Mouse (Mus musculus) hindbrain, embryonic 16.5 days (tissue): Measurements from ENCODE around the gene Trem2. TPM values are rescaled to one million over a fixed set of nuclear protein-coding genes. Genes with fewer than 3 reads are reported as not detected.

Experiments used
- ATAC-seq: fragments of 200-750 bp; cut with Nextera tagmentation; 2 replicates; pipeline ENCODE4 v1.8.0; 2017; ENCODE audit warnings: moderate TSS enrichment, moderate library complexity
- H3K27ac ChIP-seq: fragments of 300-500 bp; sonication (generic); 2 replicates; pipeline ENCODE4 v1.5.1; 2014; ENCODE audit warnings: low read depth, mild to moderate bottlenecking, control low read depth, low read length, moderate library complexity
- H3K27me3 ChIP-seq: fragments of 300-500 bp; sonication (generic); replicated peaks from 2 replicates; pipeline ENCODE4 v1.6.1; 2014; ENCODE audit warnings: low read length; ENCODE audit not compliant: control insufficient read depth, insufficient read depth
- H3K36me3 ChIP-seq: fragments of 300-500 bp; sonication (generic); 2 replicates; pipeline ENCODE4 v1.6.1; 2014; ENCODE audit warnings: mild to moderate bottlenecking, low read length, moderate library complexity, mixed read lengths; ENCODE audit not compliant: control insufficient read depth, insufficient read depth
- H3K4me1 ChIP-seq: fragments of 300-500 bp; sonication (generic); 2 replicates; pipeline ENCODE4 v1.6.1; 2014; ENCODE audit warnings: low read depth, low read length; ENCODE audit not compliant: control insufficient read depth, insufficient read depth
- H3K4me2 ChIP-seq: fragments of 300-500 bp; sonication (generic); 2 replicates; pipeline ENCODE4 v1.6.1; 2014; ENCODE audit warnings: mild to moderate bottlenecking, low read length, control low read depth, moderate library complexity
- H3K4me3 ChIP-seq: fragments of 300-500 bp; sonication (generic); 2 replicates; pipeline ENCODE4 v1.5.1; 2014; ENCODE audit warnings: mild to moderate bottlenecking, low read length, control low read depth, moderate library complexity
- H3K9ac ChIP-seq: fragments of 300-500 bp; sonication (generic); 2 replicates; pipeline ENCODE4 v1.6.1; 2014; ENCODE audit warnings: low read depth, mild to moderate bottlenecking, control low read depth, low read length, moderate library complexity
- H3K9me3 ChIP-seq: fragments of 300-500 bp; sonication (generic); 2 replicates; pipeline ENCODE4 v1.6.1; 2014; ENCODE audit warnings: mild to moderate bottlenecking, low read length, moderate library complexity; ENCODE audit not compliant: control insufficient read depth
- WGBS: fragments of 180-500 bp; shearing (Covaris S2); extraction: QIAGEN DNeasy Blood & Tissue Kit; methylation state at CpG from one replicate; pipeline ENCODE4 v1.1.7; 2014; 5-methylcytosine and 5-hydroxymethylcytosine counted together
- polyA plus RNA-seq: library from polyadenylated mRNA; unstranded; fragments of >200 nt; fragmentation: Nextera tagmentation; extraction: Ambion mirVana; gene quantifications from 2 replicates; pipeline ENCODE4 v1.2.1, GENCODE M21; 2015

Gene Trem2
- polyA plus RNA-seq, 1 experiment from 2014 or later: 6.7 TPM

DNA sequence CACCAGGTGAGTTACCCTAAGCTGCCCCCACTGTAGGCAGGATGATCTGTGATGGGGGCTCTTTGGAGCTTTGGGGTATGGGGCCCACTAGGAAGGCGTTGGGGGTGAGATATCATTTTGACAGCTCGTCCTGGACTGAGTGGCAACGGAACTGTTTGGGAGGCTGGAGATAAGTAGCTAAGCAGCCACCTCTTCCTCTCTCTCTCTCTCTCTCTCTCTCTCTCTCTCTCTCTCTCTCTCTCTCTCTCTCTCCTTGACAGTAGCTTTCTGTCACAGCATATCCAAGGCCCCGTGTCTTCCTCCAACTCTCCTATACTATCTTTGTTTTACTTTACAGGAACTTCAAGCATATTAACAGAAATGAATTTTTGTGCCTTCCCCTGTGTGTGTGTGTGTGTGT lies 14.3 kb downstream of the Trem2 start:
- H3K27me3 ChIP-seq: no peaks in the 10 kb centered on the region
- H3K9ac ChIP-seq: no peak overlapping the region
- no peak overlapping the region for H3K27ac ChIP-seq
- ATAC-seq: no peak
- H3K36me3 ChIP-seq: no peaks in the 10 kb centered on the region
- WGBS: 89% methylated on average over 4 of the region's 4 CpGs
- H3K9me3 ChIP-seq: no peaks in the 10 kb centered on the region
- H3K4me1 ChIP-seq: no peaks in the 10 kb centered on the region
- H3K4me3 ChIP-seq: no peak overlapping the region
- H3K4me2 ChIP-seq: no peak overlapping the region

DNA sequence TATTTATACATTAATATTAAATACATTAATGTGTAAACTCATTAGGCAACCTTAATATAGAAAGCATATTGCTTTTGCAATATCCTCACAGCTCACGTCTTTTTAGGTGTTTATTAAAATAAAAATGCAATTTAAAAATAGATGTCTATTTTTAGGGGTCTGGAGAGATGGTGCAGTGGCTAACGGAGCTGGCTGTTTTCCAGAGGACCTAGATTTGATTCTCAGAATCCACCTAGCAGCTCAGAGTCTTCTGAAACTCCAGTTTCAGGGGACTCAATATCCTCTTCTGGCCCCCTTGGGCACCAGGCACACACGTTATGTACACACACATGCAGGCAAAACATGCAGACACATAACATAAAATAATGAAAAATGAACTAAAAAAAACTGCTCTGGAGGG lies 16.1 kb downstream of the Trem2 start:
- WGBS: 70% methylated on average over 3 of the region's 3 CpGs
- Histone ChIP-seq H3K4me3 (no peak overlapping the region), H3K4me2 (no peak overlapping the region), H3K27me3 (no peaks in the 10 kb centered on the region), H3K36me3 (no peaks in the 10 kb centered on the region), H3K9me3 (no peaks in the 10 kb centered on the region), H3K9ac (no peak overlapping the region), H3K4me1 (no peaks in the 10 kb centered on the region), H3K27ac (no peak overlapping the region)
- ATAC-seq: no peak

DNA sequence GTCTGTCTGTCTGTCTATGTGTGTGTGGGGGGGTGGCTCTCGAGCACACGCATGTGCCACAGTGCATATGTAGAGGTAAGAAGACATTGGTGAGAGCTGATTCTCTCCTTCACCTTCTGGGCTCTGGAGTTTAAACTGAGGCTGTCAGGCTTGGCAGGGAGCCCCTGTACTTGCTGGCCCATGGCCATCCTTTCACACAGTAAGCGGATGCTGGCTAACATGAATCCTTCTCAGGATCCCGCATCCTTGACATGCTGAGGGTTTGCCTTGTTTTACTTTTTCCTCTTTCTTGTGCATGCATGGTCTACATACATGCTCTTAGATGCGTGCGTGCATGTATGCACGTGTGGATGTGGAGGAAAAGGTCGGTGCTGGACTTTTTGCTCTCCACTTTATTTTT lies 16.8 kb downstream of the Trem2 start:
- H3K4me1 ChIP-seq: no peaks in the 10 kb centered on the region
- H3K4me3 ChIP-seq: no peak overlapping the region
- H3K4me2 ChIP-seq: no peak overlapping the region
- no peaks in the 10 kb centered on the region for H3K27me3 ChIP-seq
- H3K36me3 ChIP-seq: no peaks in the 10 kb centered on the region
- H3K27ac ChIP-seq: no peak overlapping the region
- H3K9ac ChIP-seq: no peak overlapping the region
- 85% methylated on average over 8 of the region's 8 CpGs for WGBS
- no peak for ATAC-seq
- H3K9me3 ChIP-seq: no peaks in the 10 kb centered on the region

GRCm38 (mm10) chr17:48363421-48363965 lies 17.3 kb downstream of the Trem2 start:
- Histone ChIP-seq H3K4me1 (no peaks in the 10 kb centered on the region), H3K4me3 (no peak overlapping the region), H3K9ac (no peak overlapping the region), H3K27ac (no peak overlapping the region), H3K9me3 (no peaks in the 10 kb centered on the region), H3K36me3 (no peaks in the 10 kb centered on the region), H3K27me3 (no peaks in the 10 kb centered on the region), H3K4me2 (no peak overlapping the region)
- no peak for ATAC-seq
- 71% methylated on average over 6 of the region's 6 CpGs for WGBS

DNA sequence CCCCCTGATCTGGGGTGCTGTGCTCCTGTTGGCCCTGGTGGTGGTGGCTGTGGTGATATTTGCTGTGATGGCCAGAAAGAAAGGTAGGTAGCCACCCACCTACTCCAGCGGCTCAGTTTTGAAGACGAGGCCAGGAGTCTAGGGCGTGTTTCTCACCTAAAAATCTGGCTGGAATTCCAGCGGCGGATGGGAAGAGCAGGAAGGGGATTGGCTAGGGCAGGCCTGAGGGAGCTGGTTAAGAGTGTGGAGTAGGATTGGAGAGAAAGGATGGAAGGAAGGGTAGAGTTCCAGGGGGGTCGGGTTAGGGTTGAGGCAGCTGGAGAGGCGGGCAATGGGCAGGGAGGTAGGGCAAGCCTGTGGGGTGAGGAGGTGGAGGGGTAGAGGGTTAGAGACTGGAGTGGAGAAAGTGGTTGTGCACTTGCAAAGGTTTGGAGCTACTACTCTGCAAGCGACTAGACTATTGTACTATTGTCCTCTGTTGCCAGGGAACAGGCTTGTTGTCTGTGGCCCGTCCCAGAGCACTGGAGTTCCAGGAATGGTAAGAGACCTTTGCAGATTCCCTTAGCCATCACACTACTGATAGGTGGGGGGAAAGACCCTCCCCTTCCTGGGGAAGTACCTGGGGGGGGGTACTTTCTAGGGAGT lies 19.4 kb downstream of the Trem2 start:
- ATAC-seq: peak; percentile 30; the same call in 1 of the 2 replicates
- H3K4me3 ChIP-seq: no peak overlapping the region
- no peaks in the 10 kb centered on the region for H3K36me3 ChIP-seq
- WGBS: 69% methylated on average over 9 of the region's 9 CpGs
- H3K9me3 ChIP-seq: no peaks in the 10 kb centered on the region
- no peaks in the 10 kb centered on the region for H3K27me3 ChIP-seq
- no peak overlapping the region for H3K4me2 ChIP-seq
- H3K4me1 ChIP-seq: no peaks in the 10 kb centered on the region
- H3K27ac ChIP-seq: no peak overlapping the region
- no peak overlapping the region for H3K9ac ChIP-seq

DNA sequence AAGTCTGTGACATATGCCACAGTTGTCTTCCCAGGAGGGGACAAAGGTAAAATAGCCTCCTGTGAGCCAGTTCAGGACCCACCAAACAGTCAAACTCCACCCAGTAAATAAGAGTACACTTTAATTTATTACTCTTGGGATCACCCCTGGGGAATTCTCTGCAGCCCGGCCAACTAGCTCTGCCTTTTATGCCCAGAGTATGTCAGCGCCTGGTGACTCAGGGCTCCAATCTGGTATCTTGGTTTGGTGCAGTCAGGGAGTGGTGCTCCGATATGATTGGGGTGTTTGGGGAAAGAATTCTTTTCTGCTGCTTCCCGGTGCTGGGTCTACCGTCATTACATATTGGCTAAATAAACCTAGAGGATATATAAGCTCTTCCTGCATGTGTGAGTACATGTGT lies 20.6 kb downstream of the Trem2 start:
- no peak overlapping the region for H3K27ac ChIP-seq
- no peaks in the 10 kb centered on the region for H3K27me3 ChIP-seq
- 92% methylated on average over 5 of the region's 5 CpGs for WGBS
- no peak overlapping the region for H3K4me2 ChIP-seq
- no peak overlapping the region for H3K4me3 ChIP-seq
- H3K9ac ChIP-seq: no peak overlapping the region
- no peak for ATAC-seq
- H3K36me3 ChIP-seq: no peaks in the 10 kb centered on the region
- H3K9me3 ChIP-seq: no peaks in the 10 kb centered on the region
- H3K4me1 ChIP-seq: no peaks in the 10 kb centered on the region

DNA sequence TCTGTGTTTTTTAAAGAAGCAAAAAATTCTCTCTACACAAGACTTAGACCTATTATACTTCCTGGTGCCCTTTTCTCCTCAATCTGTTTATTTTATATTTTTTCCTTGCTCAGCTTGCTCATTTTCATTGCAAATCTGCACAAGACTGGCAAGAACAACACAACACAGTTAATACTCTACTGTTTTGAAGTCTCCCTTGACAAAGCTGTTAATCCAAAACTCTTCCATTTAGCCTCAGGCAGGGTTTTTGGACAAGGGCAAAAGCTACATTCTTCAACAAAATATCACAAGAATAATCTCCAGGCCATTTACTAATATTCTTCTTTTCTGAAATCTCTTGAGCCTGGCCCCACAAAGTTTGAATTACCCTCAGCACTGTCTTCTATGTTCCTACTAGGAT lies 25.4 kb downstream of the Trem2 start:
- Histone ChIP-seq H3K27ac (no peak overlapping the region), H3K4me2 (no peak overlapping the region), H3K4me1 (no peaks in the 10 kb centered on the region), H3K9ac (no peak overlapping the region), H3K36me3 (no peaks in the 10 kb centered on the region), H3K4me3 (no peak overlapping the region), H3K9me3 (no peaks in the 10 kb centered on the region), H3K27me3 (no peaks in the 10 kb centered on the region)
- no peak for ATAC-seq

GRCm38 (mm10) chr17:48372987-48373386 lies 26.8 kb downstream of the Trem2 start:
- WGBS: 82% methylated on average over 8 of the region's 8 CpGs
- no peak overlapping the region for H3K9ac ChIP-seq

GRCm38 (mm10) chr17:48376102-48376501 lies 29.9 kb downstream of the Trem2 start:
- H3K4me2 ChIP-seq: no peak overlapping the region
- no peak overlapping the region for H3K27ac ChIP-seq
- no peak overlapping the region for H3K9ac ChIP-seq
- 100% methylated on average over 1 of the region's 1 CpGs for whole genome bisulfite sequencing
- H3K4me3 ChIP-seq: no peak overlapping the region
- ATAC-seq: no peak
- H3K9me3 ChIP-seq: no peaks in the 10 kb centered on the region
- H3K27me3 ChIP-seq: no peaks in the 10 kb centered on the region
- H3K36me3 ChIP-seq: no peaks in the 10 kb centered on the region
- no peaks in the 10 kb centered on the region for H3K4me1 ChIP-seq

More at GRCm38 (mm10) chr17:48372987-48373386, 26.8 kb downstream of the Trem2 start:
- no peak overlapping the region for H3K27ac ChIP-seq
- no peak overlapping the region for H3K4me2 ChIP-seq
- no peaks in the 10 kb centered on the region for H3K36me3 ChIP-seq
- H3K27me3 ChIP-seq: no peaks in the 10 kb centered on the region
- no peaks in the 10 kb centered on the region for H3K4me1 ChIP-seq
- no peak overlapping the region for H3K4me3 ChIP-seq
- no peaks in the 10 kb centered on the region for H3K9me3 ChIP-seq
- no peak for ATAC-seq
